Mouse (Mus musculus): ENCODE measurements around the gene Mup9. TPM values are rescaled to one million over a fixed set of nuclear protein-coding genes. Genes with fewer than 3 reads are reported as not detected.

Mup9 gene
- not detected for total RNA-seq (2023)

DNA sequence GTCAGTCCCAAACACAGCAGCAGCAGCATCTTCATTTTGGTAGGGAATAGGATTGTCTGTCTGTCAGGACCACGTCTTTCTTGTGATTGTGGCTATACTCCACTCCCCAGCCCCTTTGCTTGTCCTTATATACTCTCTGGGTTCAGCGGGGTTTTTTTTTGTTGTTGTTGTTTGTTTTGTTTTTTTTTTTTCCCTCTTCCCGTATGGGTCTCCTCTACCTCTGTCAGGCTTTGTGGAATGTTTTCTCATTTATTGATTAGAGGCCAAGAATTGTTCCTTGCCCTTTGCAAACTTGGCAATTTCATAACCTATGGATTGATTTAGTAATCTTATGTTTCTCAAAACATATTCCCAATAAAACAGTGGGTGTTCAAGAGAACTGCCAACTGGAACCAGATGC, at the start of gene Mup9:
Gene Mup9, minus strand, starts transcription at position 101 of the 400 bp plus-strand sequence.

Other genes starting within 250 kb of the Mup9 start
- not detected for gene Mup8, start 199.4 kb downstream of the Mup9 start, total RNA-seq (2023)
- not detected for gene Mup1, start 80.0 kb upstream of the Mup9 start, total RNA-seq (2023)
- gene Mup10, start 160.2 kb upstream of the Mup9 start, total RNA-seq (2023) = not detected
- not detected for gene Mup11, start 240.5 kb upstream of the Mup9 start, total RNA-seq (2023)

All from neutrophil, adult 83 days (primary cell).